In the genomic region with DNA sequence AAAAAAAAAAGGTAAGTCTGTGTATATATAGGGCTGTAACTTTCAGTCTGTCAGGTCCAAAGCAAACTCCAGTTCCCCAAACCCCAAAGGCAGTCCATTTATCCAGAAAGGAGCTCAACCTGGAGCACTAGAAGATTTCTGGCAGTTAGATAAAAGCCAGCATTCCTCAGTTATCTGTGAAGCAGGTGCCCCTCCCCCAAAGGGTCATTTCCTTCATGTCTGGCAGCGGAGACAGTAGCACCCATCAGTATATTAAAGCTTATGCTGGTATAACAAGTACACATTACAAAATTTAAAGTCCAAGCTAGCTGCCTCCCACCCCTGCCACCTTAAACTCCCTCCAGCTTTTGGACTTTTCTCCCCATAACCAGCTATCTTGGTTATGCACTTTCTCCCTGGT, we compare ENCODE assay signal across 15 mouse cellular contexts. TPM values are rescaled to one million over a fixed set of nuclear protein-coding genes. Genes with fewer than 3 reads are reported as not detected.
"Had no signal": no experiment of that assay in that cellular context is flagged by ENCODE, and none has a peak within 500 bp of the region (broad histone marks: within the 10 kb centered on the region; RNA-seq: fewer than 3 reads in every experiment).

No protein-coding gene starts in this region.

- H3K9ac ChIP-seq: kidney, embryonic 15.5 days; liver, embryonic 14.5 days; midbrain, embryonic 12.5 days; neural tube, embryonic 15.5 days had no signal

- H3K4me3 ChIP-seq: kidney, embryonic 15.5 days; left cerebral cortex, adult 2 months; limb, embryonic 10.5 days; midbrain, embryonic 12.5 days; myocyte; neural tube, embryonic 15.5 days had no signal

- H3K27ac ChIP-seq: kidney, embryonic 15.5 days; left cerebral cortex, adult 2 months; limb, embryonic 10.5 days; liver, embryonic 14.5 days; midbrain, embryonic 12.5 days; neural tube, embryonic 15.5 days; stomach, postnatal 0 days had no signal

- H3K9me3 ChIP-seq: limb, embryonic 10.5 days; midbrain, embryonic 12.5 days; neural tube, embryonic 15.5 days had no signal

- H3K36me3 ChIP-seq: kidney, embryonic 15.5 days; limb, embryonic 10.5 days; midbrain, embryonic 12.5 days; neural tube, embryonic 15.5 days had no signal

- ATAC-seq: lung, postnatal 0 days had no signal

- DNase-seq: lung, adult 2 months; lung, postnatal 36 days; right cerebral cortex, adult 18-20 months; right cerebral cortex, postnatal 25 days; thymus, postnatal 4 days had no signal

- H3K4me2 ChIP-seq: kidney, embryonic 15.5 days; midbrain, embryonic 12.5 days; neural tube, embryonic 15.5 days had no signal

- H3K27me3 ChIP-seq: kidney, embryonic 15.5 days; neural tube, embryonic 15.5 days had no signal

RNA-seq across cellular contexts. Expression of gene Tnfsf13, which starts 14.0 kb away (rescaled TPM):
- polyA plus RNA-seq: neural tube, embryonic 11.5 days had no signal
